Mouse (Mus musculus) spleen, adult 2 months (tissue): ENCODE measurements around the gene Nbas.

Source experiments
- CTCF ChIP-seq: fragments of 200-500 bp; IDR thresholded peaks from 2 replicates; pipeline ENCODE4 v1.5.1; 2011; ENCODE audit warnings: mild to moderate bottlenecking, inconsistent platforms; ENCODE audit not compliant: insufficient read depth, insufficient read length, insufficient replicate concordance; ENCODE audit errors: extremely low read depth
- POLR2A ChIP-seq: fragments of 200-500 bp; IDR thresholded peaks from 2 replicates; pipeline ENCODE4 v1.6.1; 2011; ENCODE audit warnings: low read depth, low read length, inconsistent platforms

- no peak for TF ChIP-seq CTCF
- no peak for TF ChIP-seq POLR2A
Measured at GRCm38 (mm10) chr12:13313966-13314365, 45.0 kb downstream of the Nbas start.
